Mouse (Mus musculus): ENCODE results near the gene Taar6.

GRCm38 (mm10) chr10:23971256-23971655 lies 14.2 kb downstream of the Taar6 start:
- TF ChIP-seq MAFK (IDR thresholded peaks at IDR 0.05; ENCODE audit: insufficient read depth, low read depth, low read length): no peak
- no peak for TF ChIP-seq ZC3H11A (IDR thresholded peaks at IDR 0.05; ENCODE audit: borderline replicate concordance, low read depth, low read length)
